Mouse (Mus musculus): ENCODE measurements around the gene Spdya. TPM values are rescaled to one million over a fixed set of nuclear protein-coding genes. Genes with fewer than 3 reads are reported as not detected.

The Spdya gene
- polyA plus RNA-seq, 1 experiment from 2014 or later = 1.9 TPM

DNA sequence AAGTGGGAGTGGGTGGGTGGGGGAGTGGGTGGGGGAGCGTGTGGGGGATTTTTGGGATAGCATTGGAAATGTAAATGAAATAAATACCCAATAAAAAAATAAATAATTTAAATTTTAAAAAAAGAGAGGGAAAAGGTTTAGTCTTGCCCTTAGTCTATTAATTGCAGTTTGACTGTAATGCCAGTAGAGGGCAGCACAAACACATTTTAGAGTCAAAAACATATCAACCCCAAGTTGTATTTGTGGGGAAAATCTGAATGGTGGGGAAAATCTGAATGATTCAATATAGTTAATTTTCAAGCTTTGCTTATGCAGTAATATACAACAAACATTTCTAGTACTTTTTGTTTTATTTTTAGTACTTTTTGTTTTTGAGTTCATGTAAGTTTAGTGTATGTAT, 3.3 kb upstream of the Spdya start:
- Histone ChIP-seq H3K9ac (replicated peaks; ENCODE audit: low read length) (no peak overlapping the region), H3K27me3 (ENCODE audit: control insufficient read depth, insufficient read depth, low read length) (peaks cover 14% of the 10 kb centered on the region), H3K9me3 (ENCODE audit: control insufficient read depth, low read length) (no peaks in the 10 kb centered on the region), H3K4me2 (ENCODE audit: low read length) (no peak overlapping the region), H3K27ac (replicated peaks; ENCODE audit: low read depth, low read length) (no peak overlapping the region), H3K4me1 (ENCODE audit: control insufficient read depth, insufficient read depth, low read length) (no peaks in the 10 kb centered on the region), H3K4me3 (replicated peaks; ENCODE audit: low read depth, low read length) (no peak overlapping the region), H3K36me3 (ENCODE audit: control insufficient read depth, insufficient read depth, low read length) (no peaks in the 10 kb centered on the region)
- ATAC-seq (ENCODE audit: low FRiP score, low TSS enrichment) (no peak), DNase-seq (peak; percentile 76)
- WGBS = 12% methylated on average over 1 of the region's 1 CpGs

DNA sequence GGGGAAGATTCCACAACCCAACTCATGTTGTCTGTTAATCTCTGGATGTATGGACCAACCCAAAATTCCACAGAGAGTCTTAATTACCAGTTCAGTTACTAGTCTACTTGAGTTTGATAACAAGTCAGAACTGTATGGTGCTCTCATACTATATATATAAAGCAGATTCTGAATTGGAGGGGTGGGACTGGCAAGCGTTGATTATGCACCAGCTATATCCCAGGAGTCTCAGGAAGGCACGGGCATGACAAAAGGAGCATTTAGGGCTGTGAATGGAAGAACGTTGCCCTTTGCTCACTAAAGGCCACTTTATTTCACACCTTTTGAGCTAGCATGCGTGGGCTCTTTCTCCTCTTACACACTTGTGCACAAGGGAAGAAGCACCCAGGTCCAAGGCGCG, 511 bp upstream of the Spdya start:
- DNase-seq (no peak), ATAC-seq (ENCODE audit: low FRiP score, low TSS enrichment) (no peak)
- 5% methylated on average over 6 of the region's 6 CpGs for WGBS
- Histone ChIP-seq H3K4me2 (ENCODE audit: low read length) (peak overlapping the region; percentile 96), H3K9me3 (ENCODE audit: control insufficient read depth, low read length) (no peaks in the 10 kb centered on the region), H3K4me3 (replicated peaks; ENCODE audit: low read depth, low read length) (peak overlapping the region; percentile 83), H3K9ac (replicated peaks; ENCODE audit: low read length) (peak overlapping the region; percentile 80), H3K27ac (replicated peaks; ENCODE audit: low read depth, low read length) (0 out of 2 replicates have a peak overlapping the region, but pooled peaks have one; percentile 57), H3K4me1 (ENCODE audit: control insufficient read depth, insufficient read depth, low read length) (no peaks in the 10 kb centered on the region), H3K36me3 (ENCODE audit: control insufficient read depth, insufficient read depth, low read length) (no peaks in the 10 kb centered on the region), H3K27me3 (ENCODE audit: control insufficient read depth, insufficient read depth, low read length) (peaks cover 14% of the 10 kb centered on the region)

DNA sequence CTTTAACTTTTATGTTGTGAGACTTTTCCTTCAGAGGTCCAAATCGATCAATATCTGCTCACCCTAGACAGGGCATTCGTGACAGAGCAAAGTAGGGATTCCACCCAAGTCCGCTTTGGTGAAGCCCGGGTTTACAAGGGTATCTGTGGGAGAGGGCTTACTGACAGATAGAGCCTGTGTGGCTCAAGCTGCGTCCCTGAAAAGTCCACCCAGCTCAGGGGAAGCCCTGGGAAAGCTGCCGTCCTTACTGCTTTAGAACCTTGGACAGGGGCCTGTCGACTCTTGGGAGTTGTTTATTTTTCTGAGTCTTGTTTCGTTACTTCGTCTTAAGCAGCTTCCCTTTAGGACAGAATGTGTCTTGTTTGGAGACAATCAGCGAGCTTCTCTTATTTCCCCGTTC, 1.0 kb downstream of the Spdya start:
- Histone ChIP-seq H3K4me3 (replicated peaks; ENCODE audit: low read depth, low read length) (peak overlapping the region; percentile 83), H3K27me3 (ENCODE audit: control insufficient read depth, insufficient read depth, low read length) (peaks cover 14% of the 10 kb centered on the region), H3K9me3 (ENCODE audit: control insufficient read depth, low read length) (no peaks in the 10 kb centered on the region), H3K4me1 (ENCODE audit: control insufficient read depth, insufficient read depth, low read length) (no peaks in the 10 kb centered on the region), H3K36me3 (ENCODE audit: control insufficient read depth, insufficient read depth, low read length) (no peaks in the 10 kb centered on the region), H3K27ac (replicated peaks; ENCODE audit: low read depth, low read length) (no peak overlapping the region), H3K4me2 (ENCODE audit: low read length) (peak overlapping the region; percentile 96), H3K9ac (replicated peaks; ENCODE audit: low read length) (no peak overlapping the region)
- DNase-seq (peak; percentile 21), ATAC-seq (ENCODE audit: low FRiP score, low TSS enrichment) (no peak)
- WGBS = 13% methylated on average over 11 of the region's 11 CpGs

DNA sequence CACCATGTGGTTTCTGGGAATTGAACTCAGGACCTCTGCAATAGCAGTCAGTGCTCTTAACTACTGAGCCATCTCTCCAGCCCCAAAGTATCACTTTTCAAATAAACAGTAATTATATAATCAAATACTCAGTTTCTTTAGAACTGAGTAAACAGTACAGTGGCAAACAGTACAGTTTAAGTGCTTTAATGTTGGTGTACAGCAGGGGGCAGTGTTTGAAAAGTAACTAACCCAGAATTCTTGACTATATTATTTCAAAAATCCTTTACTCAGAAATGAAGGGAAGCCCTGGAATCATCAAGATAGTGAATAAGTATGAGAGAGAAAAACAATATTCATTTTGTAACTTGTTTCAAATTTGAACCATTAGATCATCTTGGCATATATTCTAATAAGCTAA, 9.8 kb downstream of the Spdya start:
- no peaks in the 10 kb centered on the region for H3K27me3 ChIP-seq (ENCODE audit: control insufficient read depth, insufficient read depth, low read length)
- ATAC-seq (ENCODE audit: low FRiP score, low TSS enrichment) (no peak), DNase-seq (peak; percentile 76)
- H3K4me1 ChIP-seq (ENCODE audit: control insufficient read depth, insufficient read depth, low read length) = no peaks in the 10 kb centered on the region
- no peak overlapping the region for H3K27ac ChIP-seq (replicated peaks; ENCODE audit: low read depth, low read length)
- no peak overlapping the region for H3K4me3 ChIP-seq (replicated peaks; ENCODE audit: low read depth, low read length)
- H3K4me2 ChIP-seq (ENCODE audit: low read length) = no peak overlapping the region
- no peak overlapping the region for H3K9ac ChIP-seq (replicated peaks; ENCODE audit: low read length)
- no peaks in the 10 kb centered on the region for H3K36me3 ChIP-seq (ENCODE audit: control insufficient read depth, insufficient read depth, low read length)
- H3K9me3 ChIP-seq (ENCODE audit: control insufficient read depth, low read length) = no peaks in the 10 kb centered on the region

DNA sequence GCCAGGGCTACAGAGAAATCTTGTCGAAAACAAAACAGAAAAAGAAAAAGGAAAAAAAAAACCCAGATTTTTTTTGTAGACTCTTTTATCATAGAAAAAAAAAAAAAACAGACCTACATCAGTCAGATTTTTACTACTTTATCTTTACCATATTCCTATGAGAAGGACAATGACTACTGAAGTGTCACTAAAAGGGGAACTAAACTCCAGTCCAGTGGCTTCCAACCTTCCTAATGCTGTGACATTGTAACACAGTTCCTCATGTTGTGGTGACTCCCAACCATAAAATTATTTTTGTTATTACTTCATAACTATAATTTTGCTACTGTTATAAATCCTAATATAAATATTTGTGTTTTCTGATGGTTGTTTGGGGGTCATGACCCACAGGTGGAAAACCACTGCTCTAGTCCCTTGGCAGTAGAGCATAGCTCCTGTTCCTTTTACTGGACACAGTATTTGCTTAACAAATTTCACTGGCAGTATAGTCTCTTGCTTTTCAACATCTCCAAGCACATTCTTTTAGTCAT, 27.4 kb downstream of the Spdya start:
- H3K4me1 ChIP-seq (ENCODE audit: control insufficient read depth, insufficient read depth, low read length) = no peaks in the 10 kb centered on the region
- no peak for ATAC-seq (ENCODE audit: low FRiP score, low TSS enrichment)
- no peaks in the 10 kb centered on the region for H3K9me3 ChIP-seq (ENCODE audit: control insufficient read depth, low read length)
- H3K4me3 ChIP-seq (replicated peaks; ENCODE audit: low read depth, low read length) = no peak overlapping the region
- no peaks in the 10 kb centered on the region for H3K36me3 ChIP-seq (ENCODE audit: control insufficient read depth, insufficient read depth, low read length)
- no peaks in the 10 kb centered on the region for H3K27me3 ChIP-seq (ENCODE audit: control insufficient read depth, insufficient read depth, low read length)
- no peak overlapping the region for H3K27ac ChIP-seq (replicated peaks; ENCODE audit: low read depth, low read length)
- DNase-seq = no peak
- 88% methylated on average over 1 of the region's 1 CpGs for WGBS
- H3K9ac ChIP-seq (replicated peaks; ENCODE audit: low read length) = no peak overlapping the region
- H3K4me2 ChIP-seq (ENCODE audit: low read length) = no peak overlapping the region

DNA sequence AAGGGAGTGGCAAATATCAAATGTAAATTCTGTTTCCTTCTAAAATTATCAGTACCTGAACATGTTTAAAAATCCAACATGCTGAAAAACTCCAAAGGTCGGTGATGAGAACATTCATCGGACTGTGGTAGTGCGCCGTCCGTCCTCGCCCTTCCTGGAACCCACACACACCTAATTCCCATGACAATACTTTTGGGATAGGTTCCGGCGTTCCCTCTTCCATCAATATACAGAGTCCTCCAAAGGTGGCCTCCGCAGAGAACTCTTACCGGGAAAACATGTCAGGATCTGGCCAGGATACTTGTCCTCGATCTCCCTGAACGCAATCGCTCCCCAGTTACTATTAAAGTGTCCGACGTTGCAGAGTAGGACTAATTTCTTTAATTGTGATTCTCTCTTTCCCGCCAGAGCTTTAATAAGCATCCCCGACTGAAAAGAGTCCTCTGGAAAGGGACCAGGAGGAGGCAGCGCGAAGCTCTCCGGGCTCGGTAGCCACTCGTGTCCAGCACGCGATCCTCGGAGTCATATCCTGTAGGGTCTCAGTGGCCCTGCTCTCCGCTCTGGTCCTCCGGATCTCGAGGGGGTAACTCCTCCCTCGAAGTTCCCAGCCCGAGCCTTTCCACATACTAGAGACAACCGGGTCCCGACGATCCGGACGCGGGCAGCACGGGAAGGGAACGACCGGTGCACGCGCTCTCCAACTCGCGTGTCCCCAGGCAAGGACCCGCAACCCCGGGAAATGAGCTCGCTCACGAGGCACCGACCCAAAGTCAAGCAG, 46.2 kb downstream of the Spdya start:
- peak overlapping the region; percentile 77 for H3K9ac ChIP-seq (replicated peaks; ENCODE audit: low read length)
- H3K9me3 ChIP-seq (ENCODE audit: control insufficient read depth, low read length) = no peaks in the 10 kb centered on the region
- H3K4me1 ChIP-seq (ENCODE audit: control insufficient read depth, insufficient read depth, low read length) = peaks cover 24% of the 10 kb centered on the region
- peak overlapping the region; percentile 74 for H3K4me3 ChIP-seq (replicated peaks; ENCODE audit: low read depth, low read length)
- H3K36me3 ChIP-seq (ENCODE audit: control insufficient read depth, insufficient read depth, low read length) = no peaks in the 10 kb centered on the region
- peak overlapping the region; percentile 92 for H3K4me2 ChIP-seq (ENCODE audit: low read length)
- WGBS = under 1% methylated on average over 48 of the region's 48 CpGs
- no peak; the same call in 1 of the 2 replicates for ATAC-seq (ENCODE audit: low FRiP score, low TSS enrichment)
- no peaks in the 10 kb centered on the region for H3K27me3 ChIP-seq (ENCODE audit: control insufficient read depth, insufficient read depth, low read length)
- peak overlapping the region; percentile 74 for H3K27ac ChIP-seq (replicated peaks; ENCODE audit: low read depth, low read length)
- no peak for DNase-seq

DNA sequence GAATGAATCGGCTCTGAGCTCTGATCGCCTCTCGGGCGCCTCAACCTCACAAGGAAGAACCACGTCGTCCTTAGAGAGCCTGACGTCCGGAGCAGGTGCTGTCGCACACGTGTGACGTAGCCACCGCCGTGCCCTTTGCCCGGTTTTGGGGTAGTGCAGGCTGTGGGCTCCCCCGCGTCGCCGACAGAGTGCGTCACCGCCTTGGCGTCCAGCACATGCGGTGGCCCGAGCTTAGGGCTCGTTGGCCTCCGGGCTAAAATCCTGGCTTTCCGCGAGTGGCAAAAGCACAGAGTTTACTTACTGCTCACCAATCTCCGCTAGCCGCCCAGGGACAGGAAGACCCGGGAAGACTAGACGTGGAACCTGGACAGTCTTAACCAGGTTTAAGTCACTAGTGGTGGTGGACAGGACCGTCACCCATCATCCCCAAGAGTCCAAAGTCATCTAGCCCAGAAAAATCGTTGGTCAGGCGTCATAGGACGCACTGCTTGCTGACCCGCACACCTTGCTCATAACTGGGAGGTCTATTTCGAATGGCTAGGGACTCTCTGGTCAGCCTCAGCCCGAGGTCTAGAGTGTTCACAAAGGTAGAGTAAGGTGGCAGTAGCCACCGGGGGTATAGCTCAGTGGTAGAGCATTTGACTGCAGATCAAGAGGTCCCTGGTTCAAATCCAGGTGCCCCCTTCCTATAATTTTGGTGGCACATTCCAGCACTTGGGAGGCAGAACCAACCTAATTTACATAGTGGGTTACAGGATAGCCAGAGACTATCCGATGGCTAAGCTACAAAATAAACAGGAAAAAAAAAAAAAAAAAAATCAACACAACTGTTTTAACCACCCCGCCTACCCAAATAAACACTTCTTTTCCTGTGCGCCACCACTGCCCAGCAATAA, 47.0 kb downstream of the Spdya start:
- Histone ChIP-seq H3K9me3 (ENCODE audit: control insufficient read depth, low read length) (no peaks in the 10 kb centered on the region), H3K27me3 (ENCODE audit: control insufficient read depth, insufficient read depth, low read length) (no peaks in the 10 kb centered on the region), H3K4me2 (ENCODE audit: low read length) (peak overlapping the region; percentile 92), H3K4me1 (ENCODE audit: control insufficient read depth, insufficient read depth, low read length) (peaks cover 24% of the 10 kb centered on the region), H3K9ac (replicated peaks; ENCODE audit: low read length) (peak overlapping the region; percentile 77), H3K36me3 (ENCODE audit: control insufficient read depth, insufficient read depth, low read length) (no peaks in the 10 kb centered on the region), H3K4me3 (replicated peaks; ENCODE audit: low read depth, low read length) (peak overlapping the region; percentile 74), H3K27ac (replicated peaks; ENCODE audit: low read depth, low read length) (peak overlapping the region; percentile 74)
- ATAC-seq (ENCODE audit: low FRiP score, low TSS enrichment) (peak; percentile 96), DNase-seq (peak; percentile 96)
- 6% methylated on average over 42 of the region's 42 CpGs for WGBS

DNA sequence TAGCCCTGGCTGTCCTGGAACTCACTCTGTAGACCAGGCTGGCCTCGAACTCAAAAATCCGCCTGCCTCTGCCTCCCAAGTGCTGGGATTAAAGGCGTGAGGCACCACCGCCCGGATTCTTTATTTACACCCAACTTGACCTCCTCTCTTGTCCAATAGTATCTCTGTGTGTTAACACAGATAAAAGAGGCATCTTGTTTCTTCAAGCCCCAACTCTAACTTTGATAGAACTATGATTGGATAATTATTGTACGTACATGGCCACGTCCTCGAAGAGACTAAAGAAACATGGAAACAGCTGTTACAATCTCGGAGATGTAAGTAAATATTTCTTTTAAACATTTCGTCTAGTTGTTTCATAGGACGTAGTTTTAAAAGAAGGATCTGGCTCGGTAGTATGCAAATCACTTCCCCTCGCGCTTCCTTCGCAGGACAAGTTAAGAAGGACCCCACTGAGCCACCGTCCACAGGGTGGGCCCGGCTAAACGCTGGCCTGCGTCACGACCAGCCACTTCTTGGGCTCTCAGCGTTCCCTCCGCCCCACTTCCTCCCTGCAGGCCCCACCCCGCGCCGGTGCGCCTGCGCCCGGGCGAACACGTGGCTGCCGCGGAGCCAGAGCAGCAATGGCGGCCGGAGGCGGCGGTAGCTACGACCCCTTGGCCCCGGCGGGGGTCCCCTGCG, 63.9 kb downstream of the Spdya start, which contains the start of gene Wdr43:
Gene Wdr43, plus strand, starts transcription at position 258 of the 681 bp plus-strand sequence.
- ATAC-seq (ENCODE audit: low FRiP score, low TSS enrichment) (peak; percentile 100), DNase-seq (peak; percentile 99)
- H3K9ac ChIP-seq (replicated peaks; ENCODE audit: low read length) = peak within 1 kb of the TSS; percentile 80
- peaks cover 7% of the 10 kb centered on the region; the same call in 1 of the 2 replicates for H3K36me3 ChIP-seq (ENCODE audit: control insufficient read depth, insufficient read depth, low read length)
- peaks cover 14% of the 10 kb centered on the region for H3K4me1 ChIP-seq (ENCODE audit: control insufficient read depth, insufficient read depth, low read length)
- 5% methylated on average over 40 of the region's 40 CpGs for WGBS
- H3K27me3 ChIP-seq (ENCODE audit: control insufficient read depth, insufficient read depth, low read length) = no peaks in the 10 kb centered on the region
- peak within 1 kb of the TSS; percentile 89 for H3K4me2 ChIP-seq (ENCODE audit: low read length)
- peak within 1 kb of the TSS; percentile 74 for H3K27ac ChIP-seq (replicated peaks; ENCODE audit: low read depth, low read length)
- peak within 1 kb of the TSS; percentile 97 for H3K4me3 ChIP-seq (replicated peaks; ENCODE audit: low read depth, low read length)
- no peaks in the 10 kb centered on the region for H3K9me3 ChIP-seq (ENCODE audit: control insufficient read depth, low read length)

Data from midbrain, embryonic 14.5 days (tissue).